Mouse (Mus musculus): Measurements from ENCODE around the gene Dnah14. TPM values are rescaled to one million over a fixed set of nuclear protein-coding genes. Genes with fewer than 3 reads are reported as not detected.

Dnah14 gene
- total and polyA plus RNA-seq, 3 experiments: 0.03 to 0.98 (median 0.74) TPM

- peak overlapping the region; percentile 21 to 35 (median 32) for H3K4me3 ChIP-seq (replicated peaks in 1 of 3; ENCODE audit: low read depth in 2 of 3, low read length in 2 of 3, poor library complexity in 1 of 3)
- no peak for DNase-seq (ENCODE audit: extremely low read depth)
- TF ChIP-seq POLR2A (IDR thresholded peaks at IDR 0.05; ENCODE audit: low read depth, low read length) (no peak), ZMIZ1 (IDR thresholded peaks at IDR 0.05; ENCODE audit: low read depth, low read length) (no peak), SIN3A (IDR thresholded peaks at IDR 0.05; ENCODE audit: low read length) (no peak), JUND (conservative IDR thresholded peaks at IDR 0.05; ENCODE audit: low read depth, low read length) (no peak), NELFE (IDR thresholded peaks at IDR 0.05; ENCODE audit: low read depth, low read length) (no peak), ETS1 (conservative IDR thresholded peaks at IDR 0.05; ENCODE audit: low read depth, low read length) (no peak), POLR2AphosphoS2 (IDR thresholded peaks at IDR 0.05; ENCODE audit: low read depth, low read length) (no peak), NRF1 (IDR thresholded peaks at IDR 0.05; ENCODE audit: low read depth, low read length) (no peak), TCF12 (IDR thresholded peaks at IDR 0.05; ENCODE audit: low read depth, low read length) (no peak)
- peaks cover 4 to 37% of the 10 kb centered on the region in 2 experiments; a peak in 3 of 4 replicates for H3K4me1 ChIP-seq (ENCODE audit: control insufficient read depth in 1 of 2, insufficient read depth in 2 of 2)
- peaks cover 27 to 38% of the 10 kb centered on the region in 2 experiments for H3K36me3 ChIP-seq (replicated peaks in 1 of 2; ENCODE audit: control insufficient read depth in 1 of 2, insufficient read depth in 1 of 2, low read length in 1 of 2)
- H3K4me2 ChIP-seq (ENCODE audit: insufficient read depth, low read depth, poor library complexity, severe bottlenecking): peak overlapping the region; percentile 97
- H3K27me3 ChIP-seq (replicated peaks): peaks cover 12% of the 10 kb centered on the region
- peak overlapping the region; percentile 87 for H3K9ac ChIP-seq (ENCODE audit: insufficient read depth, low read depth)
- peaks cover 70% of the 10 kb centered on the region for H3K79me2 ChIP-seq (replicated peaks; ENCODE audit: control insufficient read depth, extremely low read depth, insufficient read depth, poor library complexity, severe bottlenecking)
- H3K9me3 ChIP-seq (replicated peaks; ENCODE audit: low read length): no peaks in the 10 kb centered on the region
- no peak overlapping the region for H3K27ac ChIP-seq (ENCODE audit: insufficient read depth, low read depth)
- dilution Hi-C loops (cut with MboI; ENCODE audit: extremely low pct_ligation_motif_present, extremely low pct_unique_long_range_greater_than_20kb, low sequenced_read_pairs) (no loop called here), in situ Hi-C loops (cut with MboI; ENCODE audit: low pct_ligation_motif_present, low pct_unique_long_range_greater_than_20kb, low sequenced_read_pairs) (loop anchor here (5.0 kb wide), 1 partner anchor 42 kb away; no protein-coding TSS in a partner anchor)
Measured at GRCm38 (mm10) chr1:181839746-181840366, 263.5 kb downstream of the Dnah14 start.

DNA sequence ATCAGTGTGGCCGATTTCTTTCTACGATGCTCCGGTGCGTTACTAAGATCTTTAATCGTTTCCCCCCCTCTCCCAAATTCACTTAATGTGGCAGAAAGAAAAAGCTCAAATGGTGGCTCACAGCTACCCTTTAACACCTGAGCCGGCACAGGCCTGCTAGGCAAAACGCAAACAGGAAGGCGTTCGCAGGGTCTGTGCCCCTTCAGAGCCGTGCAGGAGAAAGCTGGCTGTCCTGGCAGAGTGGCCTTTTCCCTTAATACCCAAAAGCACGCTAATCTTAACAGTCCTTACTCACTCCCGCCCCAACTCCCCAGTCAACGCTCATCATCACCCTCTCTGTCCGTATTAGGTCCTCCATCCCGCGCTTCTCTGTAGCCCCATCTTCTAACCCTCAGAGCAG lies 265.0 kb downstream of the Dnah14 start:
- Histone ChIP-seq H3K4me2 (ENCODE audit: insufficient read depth, low read depth, poor library complexity, severe bottlenecking) (peak overlapping the region; percentile 97), H3K4me1 (ENCODE audit: control insufficient read depth in 1 of 2, insufficient read depth in 2 of 2) (peaks cover 4 to 50% of the 10 kb centered on the region in 2 experiments; a peak in 3 of 4 replicates), H3K9me3 (replicated peaks; ENCODE audit: low read length) (no peaks in the 10 kb centered on the region), H3K27ac (ENCODE audit: insufficient read depth, low read depth) (peak overlapping the region; percentile 47), H3K4me3 (replicated peaks in 1 of 3; ENCODE audit: low read depth in 2 of 3, low read length in 2 of 3, poor library complexity in 1 of 3) (peak overlapping the region; percentile 75 to 96 (median 85)), H3K79me2 (replicated peaks; ENCODE audit: control insufficient read depth, extremely low read depth, insufficient read depth, poor library complexity, severe bottlenecking) (peaks cover 65% of the 10 kb centered on the region), H3K27me3 (replicated peaks) (peaks cover 12% of the 10 kb centered on the region), H3K9ac (ENCODE audit: insufficient read depth, low read depth) (peak overlapping the region; percentile 87), H3K36me3 (replicated peaks in 1 of 2; ENCODE audit: control insufficient read depth in 1 of 2, insufficient read depth in 1 of 2, low read length in 1 of 2) (peaks cover 13 to 27% of the 10 kb centered on the region in 2 experiments)
- in situ Hi-C loops (cut with MboI; ENCODE audit: low pct_ligation_motif_present, low pct_unique_long_range_greater_than_20kb, low sequenced_read_pairs) (loop anchor here (5.0 kb wide), 1 partner anchor 41 kb away; no protein-coding TSS in a partner anchor), dilution Hi-C loops (cut with MboI; ENCODE audit: extremely low pct_ligation_motif_present, extremely low pct_unique_long_range_greater_than_20kb, low sequenced_read_pairs) (no loop called here)
- DNase-seq (ENCODE audit: extremely low read depth): no peak
- TF ChIP-seq RAD21 (IDR thresholded peaks at IDR 0.05; ENCODE audit: low read depth, low read length) (no peak), ZNF384 (IDR thresholded peaks at IDR 0.05; ENCODE audit: low read depth, low read length) (no peak), JUN (IDR thresholded peaks at IDR 0.05; ENCODE audit: insufficient read depth, low read depth, low read length) (no peak), EP300 (IDR thresholded peaks at IDR 0.05; ENCODE audit: low read length) (no peak), ZC3H11A (IDR thresholded peaks at IDR 0.05; ENCODE audit: low read depth, low read length) (no peak), SMC3 (IDR thresholded peaks at IDR 0.05; ENCODE audit: low read depth, low read length) (no peak), HCFC1 (IDR thresholded peaks at IDR 0.05; ENCODE audit: low read depth, low read length) (no peak), USF1 (IDR thresholded peaks at IDR 0.05; ENCODE audit: low read depth, low read length) (no peak), MAFK (IDR thresholded peaks at IDR 0.05; ENCODE audit: insufficient replicate concordance, low read length) (no peak), E2F4 (IDR thresholded peaks at IDR 0.05; ENCODE audit: insufficient replicate concordance, low read depth, low read length) (no peak), BHLHE40 (IDR thresholded peaks at IDR 0.05; ENCODE audit: low read depth, low read length) (no peak), POLR2A (IDR thresholded peaks at IDR 0.05; ENCODE audit: low read depth, low read length) (no peak)

Measured in CH12.LX (cell line).